Mouse (Mus musculus) intestine, embryonic 16.5 days (tissue): Measurements from ENCODE around the gene Xylb. TPM values are rescaled to one million over a fixed set of nuclear protein-coding genes. Genes with fewer than 3 reads are reported as not detected.

Experiments
- ATAC-seq: fragments of 200-750 bp; cut with Nextera tagmentation; 2 replicates; pipeline ENCODE4 v1.8.0; 2017; ENCODE audit warnings: moderate TSS enrichment, moderate library complexity
- H3K27ac ChIP-seq: fragments of 300-500 bp; sonication (generic); 2 replicates; pipeline ENCODE4 v1.5.1; 2014; ENCODE audit warnings: mild to moderate bottlenecking, low read length
- H3K27me3 ChIP-seq: fragments of 300-500 bp; sonication (generic); replicated peaks from 2 replicates; pipeline ENCODE4 v1.6.1; 2014; ENCODE audit warnings: low read length, control low read depth, mixed read lengths; ENCODE audit not compliant: control insufficient read depth, insufficient read depth
- H3K36me3 ChIP-seq: fragments of 300-500 bp; sonication (generic); 2 replicates; pipeline ENCODE4 v1.6.1; 2014; ENCODE audit warnings: low read length, control low read depth; ENCODE audit not compliant: control insufficient read depth, insufficient read depth
- H3K4me1 ChIP-seq: fragments of 300-500 bp; sonication (generic); 2 replicates; pipeline ENCODE4 v1.6.1; 2014; ENCODE audit warnings: low read length, control low read depth, mixed read lengths; ENCODE audit not compliant: control insufficient read depth, insufficient read depth
- H3K4me2 ChIP-seq: fragments of 300-500 bp; sonication (generic); 2 replicates; pipeline ENCODE4 v1.6.1; 2014; ENCODE audit warnings: low read depth, low read length, control low read depth
- H3K4me3 ChIP-seq: fragments of 300-500 bp; sonication (generic); 2 replicates; pipeline ENCODE4 v1.5.1; 2014; ENCODE audit warnings: mild to moderate bottlenecking, low read length
- H3K9ac ChIP-seq: fragments of 300-500 bp; sonication (generic); 2 replicates; pipeline ENCODE4 v1.6.1; 2014; ENCODE audit warnings: low read depth, low read length
- H3K9me3 ChIP-seq: fragments of 300-500 bp; sonication (generic); 2 replicates; pipeline ENCODE4 v1.6.1; 2016; ENCODE audit warnings: low read length, control low read depth; ENCODE audit not compliant: control insufficient read depth
- WGBS: fragments of 180-500 bp; shearing (Covaris S2); extraction: QIAGEN DNeasy Blood & Tissue Kit; methylation state at CpG from one replicate; pipeline ENCODE4 v1.1.7; 2014; 5-methylcytosine and 5-hydroxymethylcytosine counted together
- polyA plus RNA-seq: library from polyadenylated mRNA; unstranded; fragments of >200 nt; fragmentation: Nextera tagmentation; extraction: Ambion mirVana; gene quantifications from 2 replicates; pipeline ENCODE4 v1.2.1, GENCODE M21; 2015

Gene Xylb
- polyA plus RNA-seq, 1 experiment from 2014 or later: 17.4 TPM

DNA sequence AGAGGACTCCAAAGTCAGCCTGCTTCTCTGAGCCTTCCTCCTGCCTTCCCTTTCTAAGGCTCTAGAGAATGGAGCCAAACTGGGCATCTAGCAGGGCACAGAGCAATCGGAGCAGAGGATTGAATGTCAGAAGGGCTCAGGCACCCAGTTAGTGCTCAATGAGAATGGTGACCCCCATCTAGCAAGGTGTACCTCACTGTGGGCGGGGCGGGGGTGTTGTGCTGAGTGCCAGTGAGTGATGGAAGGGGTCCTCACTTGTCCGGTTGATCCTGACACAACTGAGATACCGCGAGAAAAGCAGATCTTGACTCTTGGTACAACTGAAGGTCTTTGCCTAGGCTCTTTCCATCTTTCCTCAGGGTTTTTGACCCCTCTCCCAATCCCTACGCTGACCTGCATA lies 18.1 kb upstream of the Xylb start:
- H3K27ac ChIP-seq: 0 out of 2 replicates have a peak overlapping the region, but pooled peaks have one; percentile 94
- H3K4me2 ChIP-seq: peak overlapping the region; percentile 69
- H3K9me3 ChIP-seq: no peaks in the 10 kb centered on the region
- no peaks in the 10 kb centered on the region for H3K27me3 ChIP-seq
- no peak for ATAC-seq
- WGBS: 51% methylated on average over 7 of the region's 7 CpGs
- H3K4me1 ChIP-seq: peaks cover 22% of the 10 kb centered on the region
- peak overlapping the region; percentile 74 for H3K4me3 ChIP-seq
- H3K9ac ChIP-seq: peak overlapping the region; percentile 82
- H3K36me3 ChIP-seq: peaks cover 9% of the 10 kb centered on the region

DNA sequence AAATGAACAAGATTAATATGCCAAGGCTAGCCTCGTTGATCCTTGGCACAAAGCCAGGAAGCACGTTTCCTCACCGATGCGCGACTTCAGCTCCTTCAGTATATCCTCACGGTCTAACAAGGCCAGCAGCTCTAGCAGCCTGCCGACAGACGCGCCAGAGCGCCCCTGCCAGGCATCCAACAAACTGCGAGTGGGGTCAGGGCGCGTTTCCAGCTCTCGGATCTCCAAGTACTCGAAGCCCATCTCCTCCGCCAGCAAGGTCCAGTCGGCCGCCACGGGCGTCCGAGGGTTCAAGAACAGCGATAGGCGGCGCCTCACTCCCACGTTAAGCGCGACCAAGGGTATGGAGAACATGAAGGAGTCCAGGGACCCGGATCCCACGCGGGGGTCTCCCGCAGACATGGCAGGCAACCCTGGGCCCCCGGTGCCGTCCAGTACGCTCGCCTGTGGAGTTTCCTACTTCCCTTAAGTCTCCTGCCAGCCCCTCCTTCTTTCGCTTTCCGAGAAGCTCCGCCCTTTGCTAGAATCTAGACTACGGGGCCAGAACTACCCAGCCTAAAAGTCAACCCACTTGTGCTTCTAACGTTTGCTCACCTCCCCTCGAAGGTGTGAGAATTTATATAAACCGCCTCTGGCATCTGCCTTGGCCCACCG lies 17.5 kb upstream of the Xylb start, which contains the start of gene Acaa1a:
TSS of gene Acaa1a (plus strand) at position 119 of the 654 bp plus-strand sequence.
- under 1% methylated on average over 43 of the region's 43 CpGs for WGBS
- H3K27me3 ChIP-seq: no peaks in the 10 kb centered on the region
- peaks cover 17% of the 10 kb centered on the region for H3K4me1 ChIP-seq
- ATAC-seq: peak; percentile 29
- peak within 1 kb of the TSS; percentile 74 for H3K4me3 ChIP-seq
- peak within 1 kb of the TSS; percentile 94 for H3K27ac ChIP-seq
- H3K36me3 ChIP-seq: peaks cover 11% of the 10 kb centered on the region
- H3K9ac ChIP-seq: peak within 1 kb of the TSS; percentile 82
- H3K9me3 ChIP-seq: no peaks in the 10 kb centered on the region
- peak within 1 kb of the TSS; percentile 69 for H3K4me2 ChIP-seq

DNA sequence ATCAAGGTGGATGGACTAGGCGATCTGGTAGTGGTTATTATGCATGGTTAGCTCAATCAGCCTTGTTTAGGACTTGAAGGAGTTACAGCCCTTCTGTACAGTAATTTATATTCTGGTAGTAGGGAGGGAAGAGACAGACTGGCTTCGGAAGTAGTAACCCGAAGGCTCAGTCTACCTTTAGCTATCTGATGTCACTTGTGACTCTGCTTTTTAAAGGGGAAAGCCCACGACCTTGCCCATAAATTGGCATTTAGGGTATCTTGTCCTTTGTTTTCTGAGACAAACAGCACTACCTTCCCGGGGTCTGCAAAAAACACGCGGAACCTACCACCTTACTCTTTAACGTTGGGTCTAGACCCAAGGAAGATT lies 17.0 kb upstream of the Xylb start:
- H3K27ac ChIP-seq: peak overlapping the region; percentile 94
- peaks cover 16% of the 10 kb centered on the region for H3K4me1 ChIP-seq
- H3K9me3 ChIP-seq: no peaks in the 10 kb centered on the region
- peak overlapping the region; percentile 82 for H3K9ac ChIP-seq
- H3K4me2 ChIP-seq: peak overlapping the region; percentile 69
- H3K36me3 ChIP-seq: peaks cover 11% of the 10 kb centered on the region
- 4% methylated on average over 8 of the region's 8 CpGs for WGBS
- no peak for ATAC-seq
- no peaks in the 10 kb centered on the region for H3K27me3 ChIP-seq
- peak overlapping the region; percentile 74 for H3K4me3 ChIP-seq

DNA sequence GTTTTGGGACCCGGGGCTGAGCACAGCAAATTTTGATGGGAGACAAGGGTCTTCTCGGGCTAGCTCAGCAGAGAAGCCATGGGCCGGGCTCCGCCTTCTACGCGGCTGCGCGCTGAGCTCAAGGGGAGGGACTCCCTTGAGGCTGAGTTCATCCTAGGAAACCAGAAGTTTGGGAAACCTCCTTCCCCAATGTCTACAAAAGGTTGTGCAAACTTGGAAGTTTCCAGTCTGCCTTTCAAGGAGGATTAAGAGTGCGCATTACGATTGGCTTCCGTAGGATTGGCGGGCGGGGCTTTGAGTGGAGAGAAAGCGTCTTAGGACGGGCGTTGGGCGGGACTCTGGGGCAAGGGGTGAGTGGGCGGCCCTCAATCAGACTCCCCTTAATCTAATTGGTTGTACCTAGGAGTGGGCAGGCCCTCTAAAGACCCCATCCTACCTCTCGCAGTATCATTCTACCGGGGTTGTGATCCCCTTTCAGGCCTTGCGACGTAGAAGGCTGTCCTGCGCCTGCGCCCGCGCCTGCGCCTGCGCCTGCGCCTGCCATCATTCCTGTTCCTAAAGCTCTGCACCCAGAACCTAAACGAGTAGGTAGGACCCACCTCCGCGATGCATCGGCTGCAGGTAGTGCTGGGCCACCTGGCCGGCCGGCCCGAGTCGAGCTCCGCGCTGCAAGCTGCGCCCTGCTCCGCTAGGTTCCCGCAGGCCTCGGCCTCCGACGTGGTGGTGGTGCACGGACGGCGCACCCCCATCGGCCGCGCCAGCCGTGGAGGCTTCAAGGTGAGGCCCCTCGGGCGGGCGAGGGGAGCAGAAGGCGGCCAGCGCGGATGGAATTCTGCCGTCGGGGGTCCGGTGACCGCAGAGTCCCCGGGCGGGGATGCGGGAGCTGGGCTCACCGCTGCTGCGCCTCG lies 16.0 kb upstream of the Xylb start, which contains the start of gene Myd88:
TSS of gene Myd88 (minus strand) at position 503 of the 908 bp plus-strand sequence.
- Histone ChIP-seq H3K27me3 (no peaks in the 10 kb centered on the region), H3K4me1 (peaks cover 16% of the 10 kb centered on the region), H3K9ac (peak within 1 kb of the TSS; percentile 82), H3K27ac (peak within 1 kb of the TSS; percentile 94), H3K4me2 (peak within 1 kb of the TSS; percentile 69), H3K36me3 (peaks cover 11% of the 10 kb centered on the region), H3K4me3 (peak within 1 kb of the TSS; percentile 74), H3K9me3 (no peaks in the 10 kb centered on the region)
- ATAC-seq: peak; percentile 98
- WGBS: under 1% methylated on average over 66 of the region's 68 CpGs

DNA sequence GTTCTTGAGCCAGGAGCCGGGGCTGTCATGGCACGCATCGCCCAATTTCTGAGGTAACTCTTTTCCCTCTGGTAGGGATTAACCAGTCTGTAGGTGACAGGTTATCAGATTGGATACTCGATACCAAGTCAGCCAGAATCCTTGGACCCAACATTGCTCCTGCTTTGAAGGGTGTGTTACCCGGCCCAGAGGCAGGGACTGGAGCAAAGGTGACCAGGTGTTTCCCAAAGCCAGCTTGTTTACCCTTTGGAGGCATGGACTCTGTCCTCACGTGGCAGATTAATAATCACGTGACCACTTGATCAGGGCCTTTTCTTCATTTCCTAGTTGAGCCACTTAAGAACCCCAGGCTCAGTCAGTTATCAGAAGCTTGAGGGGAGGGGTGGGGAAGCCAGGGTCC lies 14.5 kb upstream of the Xylb start:
- peaks cover 16% of the 10 kb centered on the region for H3K4me1 ChIP-seq
- ATAC-seq: no peak
- no peaks in the 10 kb centered on the region for H3K27me3 ChIP-seq
- whole genome bisulfite sequencing: 69% methylated on average over 7 of the region's 7 CpGs
- H3K9ac ChIP-seq: no peak overlapping the region
- peak overlapping the region; percentile 69; the same call in 1 of the 2 replicates for H3K4me2 ChIP-seq
- peak overlapping the region; percentile 74; the same call in 1 of the 2 replicates for H3K4me3 ChIP-seq
- H3K27ac ChIP-seq: no peak overlapping the region
- peaks cover 3% of the 10 kb centered on the region; the same call in 1 of the 2 replicates for H3K36me3 ChIP-seq
- no peaks in the 10 kb centered on the region for H3K9me3 ChIP-seq

DNA sequence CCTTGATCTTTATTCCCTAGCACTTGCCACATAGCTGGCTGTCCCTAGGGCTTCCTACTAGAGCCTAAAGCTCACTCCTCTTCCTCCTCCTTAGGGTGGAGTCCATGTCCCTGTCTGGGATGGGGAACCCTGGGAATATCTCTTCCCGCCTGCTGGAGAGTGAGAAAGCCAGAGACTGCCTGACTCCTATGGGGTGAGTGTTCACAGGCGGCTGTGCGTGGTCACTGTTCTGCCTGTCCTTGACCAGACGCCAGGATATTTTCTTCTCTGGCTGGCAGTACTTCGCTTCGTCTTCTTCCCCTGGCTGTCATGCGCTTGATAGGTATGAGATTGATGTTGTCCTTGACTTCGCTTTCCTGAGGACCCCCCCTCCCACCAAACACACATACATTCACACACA lies 10.8 kb upstream of the Xylb start:
- Histone ChIP-seq H3K9me3 (no peaks in the 10 kb centered on the region), H3K4me3 (no peak overlapping the region), H3K27ac (no peak overlapping the region), H3K4me1 (peaks cover 9% of the 10 kb centered on the region), H3K27me3 (no peaks in the 10 kb centered on the region), H3K9ac (no peak overlapping the region), H3K36me3 (peaks cover 10% of the 10 kb centered on the region), H3K4me2 (no peak overlapping the region)
- no peak for ATAC-seq
- WGBS: 85% methylated on average over 8 of the region's 8 CpGs

DNA sequence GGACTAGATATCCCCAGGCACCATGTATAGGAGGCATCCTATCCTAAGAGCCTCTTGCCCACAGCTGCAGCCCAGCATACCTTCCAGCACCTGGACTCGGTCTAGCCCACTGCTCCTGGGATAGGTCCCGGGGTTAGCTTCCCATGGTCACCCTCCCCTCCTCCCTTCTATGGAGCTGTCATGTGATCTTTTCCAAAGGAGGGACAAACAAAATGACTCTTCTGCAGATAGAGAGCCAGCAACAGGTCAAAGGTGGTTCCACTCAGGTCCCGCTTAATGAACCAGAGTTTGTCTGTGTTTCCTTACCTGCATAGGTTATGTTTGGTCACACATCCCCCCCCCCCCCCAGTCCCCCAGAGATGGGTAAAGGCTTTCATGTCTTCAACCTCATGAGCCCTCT lies 6.7 kb upstream of the Xylb start:
- no peak for ATAC-seq
- Histone ChIP-seq H3K27ac (no peak overlapping the region), H3K9ac (no peak overlapping the region), H3K4me3 (no peak overlapping the region), H3K36me3 (peaks cover 8% of the 10 kb centered on the region), H3K9me3 (no peaks in the 10 kb centered on the region), H3K4me1 (no peaks in the 10 kb centered on the region), H3K4me2 (no peak overlapping the region), H3K27me3 (no peaks in the 10 kb centered on the region)
- 88% methylated on average over 3 of the region's 3 CpGs for WGBS

DNA sequence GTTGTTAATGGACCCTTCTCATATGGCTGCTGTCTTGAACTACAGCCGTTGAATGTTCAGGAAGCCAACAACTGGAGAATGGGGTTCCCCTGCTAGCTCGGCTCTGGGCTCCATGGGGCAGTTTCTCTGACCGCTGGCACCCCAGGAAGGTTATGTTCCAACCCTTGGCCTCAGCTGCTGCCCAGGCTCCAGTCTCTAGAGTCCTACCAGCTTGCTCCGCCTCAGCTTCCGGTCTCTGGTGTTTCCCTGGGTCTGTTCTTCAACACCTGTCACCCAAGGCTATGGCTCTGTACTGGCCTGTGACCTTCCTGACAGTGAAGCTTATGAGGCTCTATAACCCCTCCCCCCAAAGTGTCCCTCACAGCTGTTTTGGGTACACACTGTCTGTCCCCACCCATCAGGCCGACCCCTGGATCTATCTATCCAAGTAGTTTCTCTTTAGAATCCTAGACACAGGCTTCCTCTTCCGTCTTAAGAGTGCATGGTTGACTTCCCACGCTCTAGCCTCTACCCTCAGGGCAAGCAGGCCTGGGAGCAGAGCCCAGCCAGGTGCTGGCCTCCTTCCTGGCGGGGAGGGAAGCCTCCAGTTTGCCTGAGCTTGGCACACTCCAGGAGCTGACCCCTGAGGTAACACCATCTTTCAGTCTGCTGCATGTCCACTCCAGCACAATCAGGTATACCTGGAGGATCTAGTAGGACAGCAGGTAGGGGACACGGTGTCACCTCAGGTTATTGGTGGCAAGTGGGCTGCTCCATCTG lies 6.1 kb upstream of the Xylb start:
- Histone ChIP-seq H3K4me1 (no peaks in the 10 kb centered on the region), H3K9ac (no peak overlapping the region), H3K27ac (no peak overlapping the region), H3K36me3 (peaks cover 8% of the 10 kb centered on the region), H3K9me3 (no peaks in the 10 kb centered on the region), H3K4me2 (no peak overlapping the region), H3K27me3 (no peaks in the 10 kb centered on the region), H3K4me3 (no peak overlapping the region)
- WGBS: 90% methylated on average over 10 of the region's 10 CpGs
- ATAC-seq: no peak

DNA sequence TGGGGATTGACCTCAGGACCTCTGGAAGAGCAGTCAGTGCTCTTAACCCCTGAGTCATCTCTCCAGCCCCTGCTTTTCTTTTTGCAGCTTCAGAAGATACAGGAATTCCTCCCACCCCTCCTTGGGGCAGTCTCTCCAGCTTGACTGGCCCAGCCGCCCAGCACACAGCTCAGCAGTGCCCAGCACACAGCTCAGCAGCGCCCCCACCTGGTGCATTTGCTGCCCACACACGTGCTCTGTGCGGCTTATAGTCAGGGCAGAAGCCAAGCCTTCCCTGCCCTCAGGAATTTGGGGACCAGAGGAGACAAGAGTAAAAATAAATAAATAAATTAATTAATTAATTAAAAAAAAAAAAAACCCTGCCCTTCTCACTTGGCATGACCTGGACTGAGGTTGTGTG lies 5.1 kb upstream of the Xylb start:
- ATAC-seq: peak; percentile 76

More for the DNA sequence above, 5.1 kb upstream of the Xylb start:
- Histone ChIP-seq H3K4me2 (no peak overlapping the region), H3K27ac (no peak overlapping the region), H3K36me3 (peaks cover 8% of the 10 kb centered on the region), H3K27me3 (no peaks in the 10 kb centered on the region), H3K9me3 (no peaks in the 10 kb centered on the region), H3K9ac (no peak overlapping the region), H3K4me3 (no peak overlapping the region), H3K4me1 (no peaks in the 10 kb centered on the region)
- WGBS: 25% methylated on average over 4 of the region's 4 CpGs
